Mouse (Mus musculus) kidney, adult 9 months (tissue): Measurements from ENCODE around the gene Mgat5.
A peak's percentile ranks its signal among the peaks of the same experiment; 100 is the strongest.

Experiments
- DNase-seq: peaks from one replicate; pipeline ENCODE4 v3.0.0; 2022

Gene Mgat5

GRCm38 (mm10) chr1:127219161-127219560 lies 14.3 kb downstream of the Mgat5 start:
- DNase-seq = no peak

- no peak for DNase-seq
Measured at GRCm38 (mm10) chr1:127219621-127220020, 14.8 kb downstream of the Mgat5 start.

GRCm38 (mm10) chr1:127221998-127222736 lies 17.4 kb downstream of the Mgat5 start:
- DNase-seq = peak; percentile 38

- DNase-seq = no peak
Measured at GRCm38 (mm10) chr1:127225060-127225459, 20.2 kb downstream of the Mgat5 start.

- DNase-seq = no peak
Measured at GRCm38 (mm10) chr1:127229011-127229410, 24.2 kb downstream of the Mgat5 start.

GRCm38 (mm10) chr1:127230468-127230867 lies 25.7 kb downstream of the Mgat5 start:
- no peak for DNase-seq

GRCm38 (mm10) chr1:127233191-127233651 lies 28.4 kb downstream of the Mgat5 start:
- DNase-seq = no peak

GRCm38 (mm10) chr1:127235157-127235556 lies 30.3 kb downstream of the Mgat5 start:
- no peak for DNase-seq

- no peak for DNase-seq
Measured at GRCm38 (mm10) chr1:127236396-127236795, 31.6 kb downstream of the Mgat5 start.

- DNase-seq = no peak
Measured at GRCm38 (mm10) chr1:127238871-127239314, 34.1 kb downstream of the Mgat5 start.

- peak; percentile 40 for DNase-seq
Measured at GRCm38 (mm10) chr1:127239914-127240313, 35.1 kb downstream of the Mgat5 start.

GRCm38 (mm10) chr1:127242151-127242887 lies 37.5 kb downstream of the Mgat5 start:
- no peak for DNase-seq

GRCm38 (mm10) chr1:127242888-127243588 lies 38.2 kb downstream of the Mgat5 start:
- DNase-seq = no peak

GRCm38 (mm10) chr1:127244054-127244770 lies 39.4 kb downstream of the Mgat5 start:
- no peak for DNase-seq

- DNase-seq = no peak
Measured at GRCm38 (mm10) chr1:127246158-127246557, 41.3 kb downstream of the Mgat5 start.

- peak; percentile 76 for DNase-seq
Measured at GRCm38 (mm10) chr1:127248433-127248832, 43.6 kb downstream of the Mgat5 start.

GRCm38 (mm10) chr1:127249621-127250020 lies 44.8 kb downstream of the Mgat5 start:
- peak; percentile 50 for DNase-seq

- DNase-seq = no peak
Measured at GRCm38 (mm10) chr1:127250313-127250712, 45.5 kb downstream of the Mgat5 start.

GRCm38 (mm10) chr1:127251751-127252150 lies 46.9 kb downstream of the Mgat5 start:
- DNase-seq = no peak

GRCm38 (mm10) chr1:127257005-127257404 lies 52.2 kb downstream of the Mgat5 start:
- DNase-seq = no peak

GRCm38 (mm10) chr1:127259669-127260068 lies 54.9 kb downstream of the Mgat5 start:
- no peak for DNase-seq

- peak; percentile 84 for DNase-seq
Measured at GRCm38 (mm10) chr1:127260969-127261368, 56.2 kb downstream of the Mgat5 start.
